In the genomic region with DNA sequence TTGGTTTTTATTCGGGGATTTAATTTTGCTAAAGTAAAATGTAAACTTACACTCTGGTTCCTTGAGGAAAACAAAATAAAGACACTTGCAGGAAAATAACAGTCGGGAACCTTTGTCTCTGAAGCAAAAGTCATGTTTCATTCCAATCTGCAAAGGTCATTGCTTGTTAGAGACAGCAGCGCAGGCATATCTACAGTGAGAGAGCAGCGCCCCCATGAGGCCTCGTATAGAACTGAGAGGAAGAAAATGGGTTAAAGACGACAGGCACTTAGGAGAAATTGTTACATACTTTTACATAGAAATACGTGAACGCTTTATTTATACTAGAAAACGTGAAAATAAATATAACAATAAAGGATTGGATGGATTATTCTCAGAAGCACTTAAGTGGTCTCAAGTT, we compare ENCODE assay signal across 9 mouse cellular contexts.
DNase-seq lines count a peak whose midpoint lies in the region; ATAC-seq and TF ChIP-seq lines count a peak whose summit lies in the region.
"Had no signal": no experiment of that assay in that cellular context is flagged by ENCODE, and none has a peak within 500 bp of the region (broad histone marks: within the 10 kb centered on the region; RNA-seq: fewer than 3 reads in every experiment).

No protein-coding gene starts in this region.

- no peaks in the 10 kb centered on the region for H3K27me3 ChIP-seq in kidney, embryonic 14.5 days (ENCODE audit: control insufficient read depth, insufficient read depth, low read length)
- no peaks in the 10 kb centered on the region for H3K27me3 ChIP-seq in ES-Bruce4 (ENCODE audit: control insufficient read depth, insufficient read depth, low read length, poor library complexity, severe bottlenecking)
- H3K27me3 ChIP-seq: liver, embryonic 13.5 days had no signal

- no peak overlapping the region for H3K9ac ChIP-seq in kidney, embryonic 14.5 days (ENCODE audit: low read depth, low read length)
- H3K9ac ChIP-seq in ES-Bruce4 (ENCODE audit: low read depth, poor library complexity, severe bottlenecking): no peak overlapping the region
- H3K9ac ChIP-seq: liver, embryonic 13.5 days had no signal

- no peak overlapping the region for H3K4me3 ChIP-seq in kidney, embryonic 14.5 days (ENCODE audit: low read length)
- H3K4me3 ChIP-seq in ES-Bruce4 (ENCODE audit: low read depth, low read length): no peak overlapping the region
- H3K4me3 ChIP-seq: liver, embryonic 13.5 days had no signal

- TF ChIP-seq CTCF in ES-Bruce4 (IDR thresholded peaks at IDR 0.05; ENCODE audit: low read depth, low read length): peak; percentile 48

- H3K36me3 ChIP-seq in kidney, embryonic 14.5 days (ENCODE audit: control insufficient read depth, insufficient read depth, low read length): no peaks in the 10 kb centered on the region
- H3K36me3 ChIP-seq in ES-Bruce4 (ENCODE audit: control insufficient read depth, insufficient read depth, low read length, poor library complexity, severe bottlenecking): no peaks in the 10 kb centered on the region
- H3K36me3 ChIP-seq: liver, embryonic 13.5 days had no signal

- no peak for ATAC-seq in kidney, embryonic 14.5 days (ENCODE audit: low FRiP score, low TSS enrichment)
- no peak for ATAC-seq in inflammation-experienced regulatory T-cells, adult 6 months

- no peaks in the 10 kb centered on the region for H3K9me3 ChIP-seq in kidney, embryonic 14.5 days (ENCODE audit: control insufficient read depth, low read length)
- H3K9me3 ChIP-seq in ES-Bruce4 (replicated peaks; ENCODE audit: control insufficient read depth, insufficient read depth, low read length, poor library complexity, severe bottlenecking): no peaks in the 10 kb centered on the region
- H3K9me3 ChIP-seq: liver, embryonic 13.5 days had no signal

- no peaks in the 10 kb centered on the region for H3K4me1 ChIP-seq in kidney, embryonic 14.5 days (ENCODE audit: control insufficient read depth, insufficient read depth, low read length)
- no peaks in the 10 kb centered on the region for H3K4me1 ChIP-seq in ES-Bruce4 (ENCODE audit: control insufficient read depth, insufficient read depth, low read length)
- H3K4me1 ChIP-seq: liver, embryonic 13.5 days had no signal

- WGBS in kidney, embryonic 14.5 days: 30% methylated on average over 9 of the region's 9 CpGs

- H3K27ac ChIP-seq in kidney, embryonic 14.5 days (ENCODE audit: low read depth, low read length): no peak overlapping the region
- H3K27ac ChIP-seq in ES-Bruce4 (ENCODE audit: insufficient read depth, low read length): no peak overlapping the region
- H3K27ac ChIP-seq: liver, embryonic 13.5 days had no signal

- no peak overlapping the region for H3K4me2 ChIP-seq in kidney, embryonic 14.5 days (replicated peaks; ENCODE audit: low read depth, low read length)
- H3K4me2 ChIP-seq: liver, embryonic 13.5 days had no signal

- TF ChIP-seq POLR2A in ES-Bruce4 (IDR thresholded peaks at IDR 0.05; ENCODE audit: insufficient read depth, low read length): no peak

- peak; percentile 1 to 17 for DNase-seq in kidney, adult 8-10 months
- DNase-seq in brain, embryonic 18.5 days (ENCODE audit: low read depth, low spot score): peak; percentile 14
- DNase-seq in frontal cortex, postnatal 25 days (ENCODE audit: low spot score in 2 of 2): peak; percentile 5 to 12
- peak; percentile 17 to 54 for DNase-seq in layer of hippocampus, postnatal 14 days (ENCODE audit: low spot score in 2 of 2)
- peak; percentile 3 for DNase-seq in right cerebral cortex, postnatal 36 days (ENCODE audit: low spot score in 2 of 2)
- DNase-seq: liver, embryonic 13.5 days had no signal

- no peak for TF ChIP-seq EP300 in ES-Bruce4 (IDR thresholded peaks at IDR 0.05; ENCODE audit: insufficient read depth, low read depth, low read length)
